Mouse (Mus musculus) forebrain, embryonic 11.5 days (tissue): ENCODE measurements around the gene Hoxc8. TPM values are rescaled to one million over a fixed set of nuclear protein-coding genes. Genes with fewer than 3 reads are reported as not detected.
A peak's percentile ranks its signal among the peaks of the same experiment; 100 is the strongest.

Experiments used
- ATAC-seq: fragments of 200-750 bp; cut with Nextera tagmentation; replicated peaks from 2 replicates; pipeline ENCODE4 v1.8.0; 2017; ENCODE audit warnings: moderate TSS enrichment; ENCODE audit not compliant: low FRiP score
- DNase-seq: peaks from one replicate; pipeline ENCODE4 v3.0.0-alpha.2; 2017; ENCODE audit warnings: low spot score
- H3K27ac ChIP-seq: fragments of 300-500 bp; sonication (generic); 2 replicates; pipeline ENCODE4 v1.5.1; 2014; ENCODE audit warnings: low read depth, low read length
- H3K27me3 ChIP-seq: fragments of 300-500 bp; sonication (generic); 2 replicates; pipeline ENCODE4 v1.6.1; 2014; ENCODE audit warnings: mild to moderate bottlenecking, low read length, mixed read lengths; ENCODE audit not compliant: control insufficient read depth, insufficient read depth
- H3K36me3 ChIP-seq: fragments of 300-500 bp; sonication (generic); 2 replicates; pipeline ENCODE4 v1.6.1; 2014; ENCODE audit warnings: mild to moderate bottlenecking, low read length, moderate library complexity, mixed read lengths; ENCODE audit not compliant: control insufficient read depth, insufficient read depth
- H3K4me1 ChIP-seq: fragments of 300-500 bp; sonication (generic); replicated peaks from 2 replicates; pipeline ENCODE4 v1.6.1; 2014; ENCODE audit warnings: low read length, mixed read lengths; ENCODE audit not compliant: control insufficient read depth, insufficient read depth
- H3K4me2 ChIP-seq: fragments of 300-500 bp; sonication (generic); 2 replicates; pipeline ENCODE4 v1.6.1; 2014; ENCODE audit warnings: low read depth, mild to moderate bottlenecking, low read length, moderate library complexity, mixed read lengths; ENCODE audit not compliant: severe bottlenecking
- H3K4me3 ChIP-seq: fragments of 300-500 bp; sonication (generic); 2 replicates; pipeline ENCODE4 v1.5.1; 2014; ENCODE audit warnings: low read depth, low read length
- H3K9ac ChIP-seq: fragments of 300-500 bp; sonication (generic); 2 replicates; pipeline ENCODE4 v1.6.1; 2014; ENCODE audit warnings: low read length
- H3K9me3 ChIP-seq: fragments of 300-500 bp; sonication (generic); 2 replicates; pipeline ENCODE4 v1.6.1; 2016; ENCODE audit warnings: low read length, mixed read lengths; ENCODE audit not compliant: control insufficient read depth
- WGBS: fragments of 180-500 bp; shearing (Covaris S2); extraction: QIAGEN DNeasy Blood & Tissue Kit; methylation state at CpG from one replicate; pipeline ENCODE4 v1.1.7; 2014; 5-methylcytosine and 5-hydroxymethylcytosine counted together
- polyA plus RNA-seq: library from polyadenylated mRNA; unstranded; fragments of >200 nt; fragmentation: Nextera tagmentation; extraction: Ambion mirVana; gene quantifications from 2 replicates; pipeline ENCODE4 v1.2.1, GENCODE M21; 2014

The Hoxc8 gene
- polyA plus RNA-seq, 1 experiment from 2014 or later: not detected

DNA sequence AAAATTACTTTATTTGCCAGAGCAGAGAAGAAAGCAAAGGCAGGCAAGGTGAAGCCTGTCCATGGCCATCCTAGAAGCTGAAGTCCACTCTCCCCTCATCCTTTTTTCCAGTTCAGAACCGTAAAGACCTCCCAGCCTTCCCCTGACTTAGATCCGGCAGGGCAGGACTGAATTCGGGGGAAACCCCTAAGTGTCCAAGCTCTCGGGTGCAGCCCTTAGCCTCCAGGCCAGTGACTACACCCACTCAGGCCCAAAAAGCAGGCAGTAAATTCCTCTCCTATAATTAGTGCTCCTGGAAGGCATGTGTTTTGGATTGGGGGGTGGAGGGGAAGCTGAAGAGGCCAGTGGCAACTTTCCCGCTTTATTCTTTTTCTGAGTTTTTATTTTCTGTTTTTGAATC lies 15.4 kb downstream of the Hoxc8 start:
- no peak overlapping the region for H3K9ac ChIP-seq

GRCm38 (mm10) chr15:103006326-103006725 lies 15.9 kb downstream of the Hoxc8 start:
- H3K27ac ChIP-seq: no peak overlapping the region
- no peak for ATAC-seq
- no peaks in the 10 kb centered on the region for H3K36me3 ChIP-seq
- no peaks in the 10 kb centered on the region for H3K9me3 ChIP-seq
- peaks cover 99% of the 10 kb centered on the region for H3K27me3 ChIP-seq
- H3K4me2 ChIP-seq: no peak overlapping the region
- no peaks in the 10 kb centered on the region for H3K4me1 ChIP-seq
- no peak for DNase-seq
- no peak overlapping the region for H3K9ac ChIP-seq
- 32% methylated on average over 1 of the region's 1 CpGs for WGBS
- no peak overlapping the region for H3K4me3 ChIP-seq

More for the DNA sequence above, 15.4 kb downstream of the Hoxc8 start:
- peaks cover 99% of the 10 kb centered on the region for H3K27me3 ChIP-seq
- H3K4me3 ChIP-seq: no peak overlapping the region
- no peaks in the 10 kb centered on the region for H3K4me1 ChIP-seq
- no peak for DNase-seq
- H3K36me3 ChIP-seq: no peaks in the 10 kb centered on the region
- no peak for ATAC-seq
- no peak overlapping the region for H3K4me2 ChIP-seq
- no peak overlapping the region for H3K27ac ChIP-seq
- H3K9me3 ChIP-seq: no peaks in the 10 kb centered on the region
- 0% methylated on average over 5 of the region's 5 CpGs for WGBS

DNA sequence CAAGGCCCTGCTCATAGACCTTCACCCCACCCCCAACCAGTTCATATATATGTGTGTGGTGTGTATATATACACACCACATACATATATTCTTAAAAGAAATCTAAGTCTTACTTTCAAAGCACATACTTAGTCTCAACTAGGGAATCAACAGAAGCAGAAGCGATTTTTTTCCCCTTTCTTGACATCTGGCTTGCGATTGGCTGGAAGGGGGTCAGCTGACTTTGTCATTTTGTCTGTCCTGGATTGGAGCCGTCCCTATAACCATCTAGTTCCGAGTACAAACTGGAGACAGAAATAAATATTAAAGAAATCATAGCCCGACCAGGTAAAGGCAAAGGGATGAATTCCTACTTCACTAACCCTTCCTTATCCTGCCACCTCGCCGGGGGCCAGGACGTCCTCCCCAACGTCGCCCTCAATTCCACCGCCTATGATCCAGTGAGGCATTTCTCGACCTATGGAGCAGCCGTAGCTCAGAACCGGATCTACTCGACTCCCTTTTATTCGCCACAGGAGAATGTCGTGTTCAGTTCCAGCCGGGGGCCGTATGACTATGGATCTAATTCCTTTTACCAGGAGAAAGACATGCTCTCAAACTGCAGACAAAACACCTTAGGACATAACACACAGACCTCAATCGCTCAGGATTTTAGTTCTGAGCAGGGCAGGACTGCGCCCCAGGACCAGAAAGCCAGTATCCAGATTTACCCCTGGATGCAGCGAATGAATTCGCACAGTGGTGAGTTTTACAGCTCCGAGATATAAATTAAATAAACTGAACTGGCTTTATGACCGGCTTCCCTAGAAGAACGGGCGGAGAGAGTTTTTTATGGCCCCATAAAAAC lies 19.1 kb downstream of the Hoxc8 start:
- Histone ChIP-seq H3K27me3 (peaks cover 99% of the 10 kb centered on the region), H3K9ac (no peak overlapping the region), H3K4me2 (no peak overlapping the region), H3K4me3 (no peak overlapping the region), H3K36me3 (no peaks in the 10 kb centered on the region), H3K4me1 (no peaks in the 10 kb centered on the region), H3K27ac (no peak overlapping the region), H3K9me3 (no peaks in the 10 kb centered on the region)
- ATAC-seq (no peak), DNase-seq (no peak)
- 1% methylated on average over 27 of the region's 27 CpGs for WGBS

DNA sequence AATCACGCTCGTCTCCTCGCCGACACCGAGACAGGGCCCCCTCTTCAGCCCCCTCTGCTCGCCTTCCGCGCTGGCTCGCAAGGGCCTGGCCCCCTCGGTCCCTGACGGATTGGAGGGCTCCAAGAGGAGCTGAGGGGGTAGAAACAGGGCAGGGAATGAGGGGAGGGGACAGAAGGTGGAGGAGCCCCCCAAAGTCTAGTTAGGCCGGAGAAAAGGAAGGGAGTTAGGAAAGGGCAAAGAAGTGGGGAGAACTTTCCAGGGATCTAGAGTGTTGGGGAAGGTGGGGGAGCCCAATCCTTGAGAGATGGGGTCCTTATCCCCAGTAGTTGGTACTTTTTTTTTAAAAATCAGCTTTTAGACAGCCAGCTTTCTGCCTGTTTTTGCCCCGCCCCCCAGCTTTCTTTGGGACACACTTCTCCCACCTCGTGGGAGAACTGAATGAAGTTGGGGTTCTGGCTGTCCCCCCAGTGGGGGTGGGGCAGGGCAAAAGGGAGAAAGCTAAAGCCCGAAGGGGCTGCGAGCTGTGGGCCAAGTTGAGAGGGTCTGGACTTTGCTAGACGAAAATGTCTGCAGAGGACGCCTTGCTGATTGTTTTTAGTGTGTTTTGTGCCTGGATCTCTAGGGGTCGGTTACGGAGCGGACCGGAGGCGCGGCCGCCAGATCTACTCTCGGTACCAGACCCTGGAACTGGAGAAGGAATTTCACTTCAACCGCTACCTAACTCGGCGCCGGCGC lies 19.9 kb downstream of the Hoxc8 start:
- ATAC-seq: no peak
- Histone ChIP-seq H3K4me2 (no peak overlapping the region), H3K9me3 (no peaks in the 10 kb centered on the region), H3K27ac (no peak overlapping the region), H3K4me3 (no peak overlapping the region), H3K36me3 (no peaks in the 10 kb centered on the region), H3K27me3 (peaks cover 99% of the 10 kb centered on the region), H3K4me1 (no peaks in the 10 kb centered on the region), H3K9ac (no peak overlapping the region)
- no peak for DNase-seq
- WGBS: under 1% methylated on average over 31 of the region's 31 CpGs

GRCm38 (mm10) chr15:103010847-103011555 lies 20.6 kb downstream of the Hoxc8 start:
- Histone ChIP-seq H3K4me3 (no peak overlapping the region), H3K36me3 (no peaks in the 10 kb centered on the region), H3K4me2 (no peak overlapping the region), H3K4me1 (no peaks in the 10 kb centered on the region), H3K27ac (no peak overlapping the region), H3K27me3 (peaks cover 99% of the 10 kb centered on the region), H3K9me3 (no peaks in the 10 kb centered on the region), H3K9ac (no peak overlapping the region)
- WGBS: 2% methylated on average over 28 of the region's 28 CpGs
- no peak for ATAC-seq
- no peak for DNase-seq

GRCm38 (mm10) chr15:103011928-103012486 lies 21.6 kb downstream of the Hoxc8 start:
- H3K9me3 ChIP-seq: no peaks in the 10 kb centered on the region
- no peak for DNase-seq
- no peak for ATAC-seq
- no peak overlapping the region for H3K4me2 ChIP-seq
- H3K36me3 ChIP-seq: no peaks in the 10 kb centered on the region
- H3K27ac ChIP-seq: no peak overlapping the region
- no peaks in the 10 kb centered on the region for H3K4me1 ChIP-seq
- peaks cover 99% of the 10 kb centered on the region for H3K27me3 ChIP-seq
- H3K4me3 ChIP-seq: no peak overlapping the region
- under 1% methylated on average over 26 of the region's 26 CpGs for WGBS
- no peak overlapping the region for H3K9ac ChIP-seq

DNA sequence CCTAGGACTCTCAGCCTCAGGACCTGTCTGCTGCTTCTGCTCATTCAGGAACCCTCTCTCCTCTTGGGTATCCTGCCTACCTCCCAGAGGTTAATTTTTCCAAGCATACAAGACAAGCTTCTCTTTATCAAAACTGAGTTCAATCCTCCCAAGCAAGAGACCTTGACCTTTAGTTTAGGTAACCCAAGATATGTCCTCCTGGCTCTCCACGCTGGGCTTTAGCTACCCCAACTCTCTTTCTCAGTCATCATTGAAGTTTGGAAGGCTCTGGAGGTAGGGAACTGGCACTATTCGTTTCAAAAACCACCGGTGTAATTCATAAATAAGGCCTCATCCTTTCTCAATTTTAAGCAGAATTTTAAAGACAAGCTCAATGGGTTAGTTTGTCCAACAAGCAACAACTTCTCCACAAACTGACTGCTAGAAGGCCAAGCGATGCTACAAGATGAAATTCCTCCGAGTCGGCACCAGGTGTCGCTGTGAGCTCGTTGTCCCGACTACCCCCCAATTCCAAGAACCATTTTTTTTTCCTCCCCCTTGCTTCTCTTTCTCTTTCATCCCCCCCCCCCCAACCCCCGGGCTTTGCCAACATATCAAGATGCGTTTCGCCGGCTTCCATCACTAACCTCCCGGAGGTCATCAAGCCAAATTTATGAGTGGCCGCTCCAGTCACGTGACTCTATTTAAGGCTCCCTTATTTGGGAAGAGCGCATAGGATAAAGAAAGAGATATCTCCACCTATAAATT lies 23.0 kb downstream of the Hoxc8 start:
- Histone ChIP-seq H3K27ac (no peak overlapping the region), H3K9me3 (no peaks in the 10 kb centered on the region), H3K4me3 (no peak overlapping the region), H3K9ac (no peak overlapping the region), H3K36me3 (no peaks in the 10 kb centered on the region), H3K4me2 (no peak overlapping the region), H3K27me3 (peaks cover 99% of the 10 kb centered on the region), H3K4me1 (no peaks in the 10 kb centered on the region)
- peak; percentile 75 for DNase-seq
- no peak for ATAC-seq
- WGBS: 4% methylated on average over 17 of the region's 17 CpGs
